Mouse (Mus musculus) macrophage (primary cell): ENCODE measurements around the gene Frmd4b. TPM values are rescaled to one million over a fixed set of nuclear protein-coding genes. Genes with fewer than 3 reads are reported as not detected.
"Not testable (repeated sequence)": the region's sequence is repeated elsewhere in the genome, so short reads cannot be mapped to it uniquely, and the experiment has no call there.

Experiments
- H3K27ac ChIP-seq: fragments of 350-480 bp; formaldehyde crosslinking; 2 replicates; pipeline ENCODE4 v1.9.0; 2021
- H3K36me3 ChIP-seq: fragments of 350-480 bp; formaldehyde crosslinking; 2 replicates; pipeline ENCODE4 v1.9.0; 2021; ENCODE audit errors: inconsistent target
- H3K4me3 ChIP-seq: fragments of 350-480 bp; formaldehyde crosslinking; 2 replicates; pipeline ENCODE4 v1.9.0; 2021; ENCODE audit errors: inconsistent target
- H3K79me2 ChIP-seq: fragments of 350-480 bp; formaldehyde crosslinking; 2 replicates; pipeline ENCODE4 v1.9.0; 2021; ENCODE audit errors: inconsistent target
- WGBS: methylation state at CpG from one replicate; pipeline ENCODE4 v1.1.7; 2026; ENCODE audit warnings: inconsistent platforms; ENCODE audit not compliant: missing documents; 5-methylcytosine and 5-hydroxymethylcytosine counted together
- polyA plus RNA-seq: library from polyadenylated mRNA; stranded (reverse); fragments of 250-400 nt; gene quantifications from 3 replicates; pipeline ENCODE4 v1.2.4, GENCODE M21; 2018; ENCODE audit warnings: inconsistent platforms

The Frmd4b gene
- polyA plus RNA-seq, 1 experiment from 2014 or later: 139 TPM

DNA sequence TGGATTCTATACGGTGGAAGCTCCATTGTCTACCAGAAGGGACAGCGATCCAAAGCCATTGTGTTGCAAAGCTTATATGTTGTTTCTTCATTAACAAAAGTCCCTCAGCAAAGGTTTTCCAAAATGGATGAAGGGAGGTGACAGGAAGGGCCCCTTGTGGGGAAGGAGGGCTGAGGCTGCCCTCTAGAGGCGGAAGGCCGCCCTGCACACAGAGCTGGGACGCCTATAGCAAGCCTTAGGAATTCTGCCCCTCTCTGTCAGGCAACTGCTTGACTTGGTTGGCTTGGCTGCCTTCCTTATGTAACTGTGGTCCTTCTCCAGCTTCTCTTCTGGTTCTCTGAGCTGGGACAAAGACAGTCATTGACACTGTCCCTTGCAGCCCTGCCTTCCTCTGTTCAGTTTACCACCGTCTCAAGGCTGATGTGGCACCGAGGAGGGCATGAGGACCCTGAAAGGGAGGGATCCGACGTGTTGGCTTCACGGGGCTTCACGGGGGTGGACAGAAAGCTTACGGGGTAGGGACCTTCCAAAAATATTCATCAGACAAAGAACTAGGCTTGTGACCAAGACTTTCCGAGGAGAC lies 200.3 kb downstream of the Frmd4b start:
- 74% methylated on average over 12 of the region's 13 CpGs for WGBS
- peaks cover 100% of the 10 kb centered on the region for H3K79me2 ChIP-seq
- H3K36me3 ChIP-seq: peaks cover 60% of the 10 kb centered on the region
- no peak overlapping the region for H3K4me3 ChIP-seq
- no peak overlapping the region for H3K27ac ChIP-seq

DNA sequence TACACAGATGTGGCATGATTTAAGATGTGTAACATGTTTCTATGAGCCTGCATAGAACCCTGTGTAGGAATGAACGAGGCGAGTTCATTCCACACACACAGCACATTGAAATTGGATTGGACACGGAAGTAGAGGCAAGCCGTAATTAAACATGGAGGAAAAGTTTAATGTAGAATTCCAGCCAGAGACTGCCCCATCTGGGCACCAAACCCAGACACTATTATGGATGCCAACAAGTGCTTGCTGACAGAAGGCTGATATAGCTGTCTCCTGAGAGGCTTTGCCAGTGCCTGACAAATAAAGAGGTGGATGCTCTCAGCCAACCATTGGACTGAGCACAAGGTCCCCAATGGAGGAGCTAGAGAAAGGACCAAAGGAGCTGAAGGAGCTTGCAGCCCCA lies 201.8 kb downstream of the Frmd4b start:
- Histone ChIP-seq H3K79me2 (peaks cover 100% of the 10 kb centered on the region), H3K36me3 (peaks cover 62% of the 10 kb centered on the region)
- not testable (repeated sequence) for H3K4me3 ChIP-seq, H3K27ac ChIP-seq
- 93% methylated on average over 4 of the region's 4 CpGs for WGBS

DNA sequence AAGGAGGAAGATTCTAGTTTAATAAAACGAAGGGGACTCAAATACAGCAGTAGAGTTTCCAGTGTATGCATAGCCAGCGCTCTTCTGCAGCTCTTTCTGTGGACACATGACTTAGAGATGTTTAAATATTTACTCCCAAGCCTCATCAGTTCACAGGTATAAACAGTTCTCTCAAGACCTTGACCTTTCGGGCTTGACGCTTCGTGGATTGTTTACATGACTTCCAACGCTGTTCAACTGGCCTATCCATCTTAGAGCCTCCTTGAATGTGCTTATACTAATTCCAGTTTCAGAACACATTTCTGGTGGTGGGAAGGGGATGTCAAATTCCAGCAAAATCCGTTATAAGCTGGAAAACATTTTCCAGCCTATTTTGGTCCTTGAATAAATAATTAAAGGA lies 203.9 kb downstream of the Frmd4b start:
- Histone ChIP-seq H3K36me3 (peaks cover 69% of the 10 kb centered on the region), H3K79me2 (peaks cover 100% of the 10 kb centered on the region), H3K27ac (no peak overlapping the region), H3K4me3 (no peak overlapping the region)
- WGBS: 95% methylated on average over 7 of the region's 7 CpGs

DNA sequence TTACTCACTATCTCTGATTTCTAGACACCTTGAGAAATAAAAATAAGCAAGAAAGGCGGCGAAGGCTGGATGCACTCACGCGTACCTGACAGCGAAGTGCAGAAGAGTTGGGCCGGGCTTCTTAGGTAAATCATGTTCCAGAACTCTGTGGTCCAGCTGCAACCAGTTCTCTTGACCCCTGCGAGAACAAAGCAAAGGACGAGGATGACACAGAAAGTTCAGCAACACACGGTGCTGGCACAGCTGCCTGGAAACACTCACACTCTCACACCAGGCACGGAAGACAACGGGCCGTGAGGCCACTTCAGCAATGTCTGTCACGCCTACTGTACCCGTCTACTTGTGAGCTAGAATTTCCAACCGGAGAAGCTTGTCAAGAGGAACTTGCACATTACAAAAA lies 204.9 kb downstream of the Frmd4b start:
- H3K36me3 ChIP-seq: peaks cover 59% of the 10 kb centered on the region
- H3K4me3 ChIP-seq: no peak overlapping the region
- no peak overlapping the region for H3K27ac ChIP-seq
- 96% methylated on average over 15 of the region's 15 CpGs for WGBS
- H3K79me2 ChIP-seq: peaks cover 100% of the 10 kb centered on the region

DNA sequence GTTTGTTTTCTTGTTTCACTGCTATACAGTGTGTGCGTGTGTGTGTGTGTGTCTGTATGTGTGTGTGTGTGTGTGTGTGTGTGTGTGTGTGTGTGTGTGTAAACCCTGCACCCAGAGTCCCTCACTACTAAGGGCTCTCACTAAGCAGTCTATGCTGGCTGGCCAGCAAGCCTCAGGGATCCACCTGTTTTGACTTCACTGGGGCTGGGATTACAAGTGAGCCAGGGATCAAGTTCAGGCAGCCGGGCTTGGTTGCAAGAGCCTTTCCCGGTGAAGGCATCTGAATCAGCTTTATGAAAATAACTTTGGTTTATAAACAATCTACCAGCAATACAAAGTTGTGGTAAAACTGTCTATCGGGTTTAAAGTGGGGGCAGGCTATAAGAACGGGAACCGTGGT lies 206.0 kb downstream of the Frmd4b start:
- peaks cover 58% of the 10 kb centered on the region for H3K36me3 ChIP-seq
- H3K79me2 ChIP-seq: peaks cover 100% of the 10 kb centered on the region
- WGBS: 81% methylated on average over 5 of the region's 6 CpGs
- no peak overlapping the region for H3K4me3 ChIP-seq
- H3K27ac ChIP-seq: no peak overlapping the region

DNA sequence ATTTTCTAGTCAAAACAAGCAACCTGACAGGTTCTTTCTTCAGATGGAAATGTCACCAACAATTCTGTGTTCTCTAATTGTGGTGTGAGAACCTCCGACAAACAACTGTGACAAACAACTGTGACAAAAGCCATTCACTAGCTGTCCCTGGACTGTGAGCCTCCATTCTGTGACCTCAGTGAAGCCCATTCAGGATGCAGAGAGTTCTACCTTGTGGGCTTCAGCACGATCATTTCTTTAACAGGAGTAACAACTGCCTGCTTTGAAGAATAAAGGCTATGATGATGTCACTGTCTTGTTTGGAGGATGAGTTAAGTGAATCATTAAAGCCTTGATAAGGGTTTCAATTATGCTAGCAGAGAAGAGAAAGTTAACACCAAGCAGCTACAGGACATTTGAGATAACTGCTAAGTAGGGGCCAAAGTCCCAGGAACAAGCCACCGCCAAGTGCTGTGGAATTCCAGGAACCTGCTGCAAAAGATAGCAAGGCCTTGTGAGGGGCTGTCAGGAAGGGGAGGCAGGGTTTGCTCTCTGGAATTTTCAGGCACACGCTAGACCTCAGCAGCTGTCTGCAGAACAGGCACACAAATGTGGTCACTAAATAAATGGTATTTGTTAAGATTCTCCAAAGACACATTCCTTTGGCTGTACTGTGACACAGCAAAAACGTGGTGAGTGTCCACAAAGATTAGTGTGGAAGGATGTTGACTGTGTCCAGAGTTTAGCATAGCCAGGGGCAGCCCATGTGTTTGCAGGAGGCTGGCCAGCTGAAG lies 207.7 kb downstream of the Frmd4b start:
- Histone ChIP-seq H3K4me3 (no peak overlapping the region), H3K79me2 (peaks cover 100% of the 10 kb centered on the region), H3K36me3 (peaks cover 75% of the 10 kb centered on the region), H3K27ac (no peak overlapping the region)
- 82% methylated on average over 5 of the region's 5 CpGs for WGBS

DNA sequence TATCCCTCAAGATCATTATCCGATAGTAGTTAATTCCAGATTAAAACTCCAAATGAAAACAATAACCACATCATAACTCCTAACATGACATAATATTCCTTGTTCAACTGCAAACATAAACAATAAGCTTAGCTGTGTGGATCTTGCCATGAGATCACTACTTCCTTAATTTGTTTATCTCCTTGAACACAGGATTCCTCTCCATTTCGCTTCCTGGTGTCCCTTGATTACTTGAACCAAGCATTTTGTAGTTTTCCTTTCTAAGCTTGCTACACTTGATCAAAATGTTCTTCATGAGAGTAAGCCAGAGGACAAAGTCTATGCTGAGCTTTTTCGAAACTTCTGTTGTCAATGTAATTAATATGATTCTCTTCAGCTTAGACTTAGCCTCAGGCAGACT lies 209.4 kb downstream of the Frmd4b start:
- H3K79me2 ChIP-seq: peaks cover 100% of the 10 kb centered on the region
- whole genome bisulfite sequencing: 87% methylated on average over 3 of the region's 3 CpGs
- no peak overlapping the region for H3K27ac ChIP-seq
- H3K4me3 ChIP-seq: no peak overlapping the region
- peaks cover 74% of the 10 kb centered on the region for H3K36me3 ChIP-seq

DNA sequence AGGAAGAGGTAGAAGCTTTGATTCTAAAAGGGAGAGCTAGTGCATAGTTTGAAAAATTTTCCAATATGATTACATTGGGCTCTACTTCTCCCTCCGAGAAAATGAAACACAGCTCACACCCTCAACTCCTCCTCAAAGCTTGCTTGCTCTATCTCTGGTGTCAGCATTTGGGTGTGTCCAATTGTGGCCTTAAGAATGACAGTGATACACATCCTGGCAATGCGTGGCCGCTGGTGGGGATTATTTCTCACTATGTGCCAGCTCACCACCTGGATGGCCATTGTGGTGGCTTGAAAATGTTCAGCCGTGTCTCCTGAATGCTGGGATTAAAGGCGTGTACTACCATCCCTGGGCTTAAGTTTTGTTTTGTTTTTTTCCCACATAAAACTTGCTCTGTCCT lies 209.9 kb downstream of the Frmd4b start:
- H3K27ac ChIP-seq: no peak overlapping the region
- H3K36me3 ChIP-seq: peaks cover 74% of the 10 kb centered on the region
- 98% methylated on average over 5 of the region's 5 CpGs for WGBS
- H3K79me2 ChIP-seq: peaks cover 100% of the 10 kb centered on the region
- H3K4me3 ChIP-seq: no peak overlapping the region

DNA sequence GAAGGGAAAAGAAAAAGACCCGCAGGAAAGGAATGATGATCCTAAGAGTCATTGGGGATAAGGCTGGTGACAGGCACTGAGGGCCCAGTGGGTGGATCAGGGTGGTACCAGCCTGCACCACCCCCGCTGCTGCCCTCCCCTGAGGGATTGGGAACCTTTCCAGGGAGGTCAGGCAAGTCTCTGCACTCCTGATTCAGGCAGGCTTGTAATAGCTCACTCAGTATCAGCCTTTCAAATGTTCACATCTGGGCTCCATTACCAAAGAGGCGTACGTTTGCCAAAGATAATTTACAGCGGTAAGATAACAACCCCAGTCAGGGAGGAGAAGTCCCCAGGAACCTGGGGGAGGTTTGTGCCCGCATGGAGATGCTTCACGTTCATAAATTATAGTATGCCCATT lies 212.0 kb downstream of the Frmd4b start:
- 98% methylated on average over 7 of the region's 7 CpGs for WGBS
- Histone ChIP-seq H3K27ac (no peak overlapping the region), H3K36me3 (peaks cover 74% of the 10 kb centered on the region), H3K79me2 (peaks cover 100% of the 10 kb centered on the region), H3K4me3 (no peak overlapping the region)

DNA sequence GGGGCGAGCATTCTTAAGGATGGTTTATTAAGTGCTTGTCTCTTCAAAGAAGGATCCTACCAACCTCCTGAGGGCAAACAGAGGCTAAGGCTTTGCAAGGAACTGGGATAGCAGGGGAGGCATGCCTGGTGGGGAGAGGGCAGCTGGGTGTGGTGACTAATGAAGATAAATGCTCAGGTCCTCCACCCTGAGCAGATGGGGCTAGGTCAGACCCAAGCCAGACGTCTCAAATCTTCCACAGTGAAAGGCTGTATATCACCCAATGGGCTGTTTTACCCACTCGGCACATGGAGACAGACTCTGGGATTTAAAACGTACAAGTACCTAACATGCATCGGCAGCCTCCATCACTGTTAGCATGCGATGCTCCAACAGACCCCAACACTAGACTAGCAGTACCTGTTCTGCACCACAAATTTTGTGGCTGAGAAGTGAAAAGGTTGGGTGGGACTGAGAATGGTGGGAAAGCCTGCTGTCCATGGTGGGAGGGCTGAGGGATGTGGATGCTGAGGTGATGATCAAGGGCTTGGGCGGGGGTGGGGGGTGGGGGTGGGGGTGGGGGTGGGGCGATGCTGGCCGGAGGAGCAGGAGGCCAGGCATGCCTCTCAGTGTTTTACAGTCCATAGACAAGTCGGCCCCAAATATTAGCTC lies 214.4 kb downstream of the Frmd4b start:
- H3K79me2 ChIP-seq: peaks cover 100% of the 10 kb centered on the region
- H3K36me3 ChIP-seq: peaks cover 65% of the 10 kb centered on the region
- H3K4me3 ChIP-seq: no peak overlapping the region
- no peak overlapping the region for H3K27ac ChIP-seq
- WGBS: 91% methylated on average over 7 of the region's 10 CpGs

DNA sequence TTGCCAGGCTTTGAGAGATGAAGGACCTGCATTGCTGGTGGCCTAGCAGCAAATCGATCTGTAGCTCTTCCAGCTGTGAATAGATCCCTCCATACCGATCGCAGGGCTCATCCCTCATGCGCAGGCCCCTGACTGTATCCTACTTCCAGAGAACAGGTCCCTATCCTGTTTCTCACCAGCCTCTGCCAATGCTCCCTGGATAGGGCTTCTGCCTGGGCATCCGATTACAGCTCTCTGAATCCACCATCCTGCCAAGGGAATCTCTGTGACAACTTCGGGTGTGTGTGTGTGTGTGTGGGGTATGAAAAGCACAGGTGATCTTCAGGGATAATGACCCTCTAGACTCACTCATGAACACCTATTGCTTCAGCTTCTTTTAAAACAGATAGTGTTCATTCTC lies 216.9 kb downstream of the Frmd4b start:
- Histone ChIP-seq H3K79me2 (peaks cover 94% of the 10 kb centered on the region), H3K27ac (no peak overlapping the region), H3K4me3 (no peak overlapping the region), H3K36me3 (peaks cover 60% of the 10 kb centered on the region)
- 98% methylated on average over 4 of the region's 6 CpGs for WGBS

DNA sequence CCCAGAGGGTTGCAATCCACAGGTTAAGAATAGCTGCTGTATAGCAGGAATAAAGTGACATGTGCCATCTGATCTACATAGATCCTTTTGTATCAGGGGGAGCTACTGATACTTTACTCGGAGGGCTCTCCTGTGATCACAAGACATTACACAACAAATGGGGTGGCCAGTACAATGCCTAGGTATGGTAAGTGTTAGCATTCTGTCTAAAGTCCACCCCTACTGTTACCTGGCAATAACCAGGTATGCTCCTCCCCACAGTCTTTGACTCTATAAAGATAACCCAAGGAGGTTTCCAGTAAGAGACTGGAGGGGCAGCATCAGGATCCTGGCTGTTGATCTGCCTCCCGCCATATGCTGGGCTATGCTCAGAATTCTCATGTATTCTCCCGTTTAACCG lies 219.4 kb downstream of the Frmd4b start:
- 89% methylated on average over 4 of the region's 4 CpGs for WGBS
- Histone ChIP-seq H3K4me3 (no peak overlapping the region), H3K27ac (peak overlapping the region; percentile 71), H3K79me2 (peaks cover 94% of the 10 kb centered on the region), H3K36me3 (peaks cover 66% of the 10 kb centered on the region)

DNA sequence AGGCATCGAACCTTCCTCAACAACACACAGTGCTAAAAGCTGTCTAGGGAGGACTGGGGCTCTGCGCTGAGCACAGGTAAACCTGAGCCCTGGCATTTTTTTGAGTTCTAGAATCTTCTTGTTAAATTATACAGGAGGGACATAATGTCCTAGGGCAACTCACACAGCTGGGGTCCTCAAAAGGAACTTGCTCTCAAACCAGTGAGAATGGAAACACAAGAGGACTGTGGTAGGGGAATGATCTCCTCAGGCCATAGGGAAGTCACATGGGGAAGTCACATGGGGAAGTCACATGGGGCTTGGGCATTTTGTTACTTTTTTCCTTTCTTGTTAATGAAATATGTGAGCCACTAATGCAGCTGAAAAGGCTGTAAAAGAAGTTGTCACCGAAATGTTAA lies 220.4 kb downstream of the Frmd4b start:
- Histone ChIP-seq H3K4me3 (no peak overlapping the region), H3K27ac (peak overlapping the region; percentile 71), H3K36me3 (peaks cover 60% of the 10 kb centered on the region), H3K79me2 (peaks cover 94% of the 10 kb centered on the region)
- 86% methylated on average over 3 of the region's 3 CpGs for WGBS

DNA sequence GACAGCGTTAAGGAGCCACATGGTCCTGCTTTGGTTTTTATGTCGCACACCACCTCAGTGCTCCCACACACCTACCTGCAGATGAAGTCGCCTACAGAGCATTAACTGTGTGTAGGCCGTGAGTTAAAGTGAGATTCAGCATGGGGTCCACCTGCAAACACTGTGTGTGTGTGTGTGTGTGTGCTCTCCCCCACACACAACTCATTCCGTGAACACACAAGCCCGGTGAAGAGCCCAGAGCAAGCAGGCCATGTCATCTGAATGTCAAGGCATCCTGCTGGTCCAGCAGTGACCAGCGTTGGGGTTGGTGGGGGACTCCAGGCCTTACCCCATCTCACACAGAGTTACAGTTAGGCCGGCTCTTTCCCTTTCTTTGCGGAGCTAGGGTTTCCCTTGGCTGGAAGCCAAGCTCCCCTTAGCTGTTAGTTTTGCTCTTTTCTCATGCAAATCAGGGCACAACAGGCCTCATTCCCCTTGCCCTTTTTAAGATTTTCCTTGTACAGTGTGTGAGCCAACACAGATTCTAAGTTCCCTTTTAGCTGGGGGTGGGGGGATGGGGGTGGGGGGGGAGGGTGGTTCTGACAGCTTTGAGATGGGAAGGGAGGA lies 220.9 kb downstream of the Frmd4b start:
- peak overlapping the region; percentile 71 for H3K27ac ChIP-seq
- H3K79me2 ChIP-seq: peaks cover 94% of the 10 kb centered on the region
- peaks cover 60% of the 10 kb centered on the region for H3K36me3 ChIP-seq
- no peak overlapping the region for H3K4me3 ChIP-seq
- 86% methylated on average over 9 of the region's 9 CpGs for WGBS
